In genomic region chr3:119784366-119784765, GRCm38 (mm10) we compare ENCODE assay signal across 8 mouse cellular contexts. TPM values are rescaled to one million over a fixed set of nuclear protein-coding genes. Genes with fewer than 3 reads are reported as not detected.
DNase-seq lines count a peak whose midpoint lies in the region; ATAC-seq and TF ChIP-seq lines count a peak whose summit lies in the region.

Gene Ptbp2, minus strand, starts transcription at chr3:119784466.

- peak within 1 kb of the TSS; percentile 45 for H3K4me2 ChIP-seq in kidney, embryonic 16.5 days (replicated peaks; ENCODE audit: low read depth, low read length)
- H3K4me2 ChIP-seq in intestine, postnatal 0 days (replicated peaks; ENCODE audit: low read depth), result peak within 1 kb of the TSS; percentile 73
- H3K4me2 ChIP-seq in midbrain, embryonic 12.5 days (replicated peaks), result peak within 1 kb of the TSS; percentile 51

- peak within 1 kb of the TSS; percentile 83 for H3K4me3 ChIP-seq in kidney, embryonic 16.5 days (ENCODE audit: low read length)
- H3K4me3 ChIP-seq in intestine, postnatal 0 days (ENCODE audit: low read depth, low read length), result peak within 1 kb of the TSS; percentile 96
- H3K4me3 ChIP-seq in midbrain, embryonic 12.5 days, result peak within 1 kb of the TSS; percentile 98

- peaks cover 3% of the 10 kb centered on the region; the same call in 1 of the 2 replicates for H3K36me3 ChIP-seq in kidney, embryonic 16.5 days (ENCODE audit: insufficient read depth, low read length)
- no peaks in the 10 kb centered on the region for H3K36me3 ChIP-seq in intestine, postnatal 0 days (ENCODE audit: control insufficient read depth, insufficient read depth)
- H3K36me3 ChIP-seq in midbrain, embryonic 12.5 days, result peaks cover 5% of the 10 kb centered on the region

- peaks cover 15% of the 10 kb centered on the region for H3K4me1 ChIP-seq in kidney, embryonic 16.5 days (ENCODE audit: insufficient read depth, low read length)
- no peaks in the 10 kb centered on the region for H3K4me1 ChIP-seq in intestine, postnatal 0 days (replicated peaks; ENCODE audit: control insufficient read depth, insufficient read depth, low read length)
- peaks cover 8% of the 10 kb centered on the region for H3K4me1 ChIP-seq in midbrain, embryonic 12.5 days

- H3K27ac ChIP-seq in kidney, embryonic 16.5 days (ENCODE audit: low read length), result peak within 1 kb of the TSS; percentile 94; the same call in 1 of the 2 replicates
- peak within 1 kb of the TSS; percentile 94 for H3K27ac ChIP-seq in intestine, postnatal 0 days (ENCODE audit: low read depth, low read length)
- peak within 1 kb of the TSS; percentile 99 for H3K27ac ChIP-seq in midbrain, embryonic 12.5 days (replicated peaks)

- no peak for TF ChIP-seq CTCF in intestine, postnatal 0 days (IDR thresholded peaks at IDR 0.05; ENCODE audit: low read depth)

- DNase-seq in kidney, postnatal 25 days, result no peak
- DNase-seq in adrenal gland, postnatal 4 days (ENCODE audit: low spot score in 2 of 2), result no peak
- no peak for DNase-seq in gastrocnemius, postnatal 36 days
- DNase-seq in T-cell, adult 2 months (ENCODE audit: low spot score), result no peak
- DNase-seq in thymus, postnatal 36 days, result no peak

- intact Hi-C loops in gastrocnemius, postnatal 36 days (cut with DNase I), result no loop called here

- ATAC-seq in kidney, embryonic 16.5 days (ENCODE audit: low FRiP score, low TSS enrichment), result no peak
- no peak for ATAC-seq in intestine, postnatal 0 days
- no peak for ATAC-seq in midbrain, embryonic 12.5 days (ENCODE audit: low FRiP score, low read depth)

- WGBS in kidney, embryonic 16.5 days, result 79% methylated on average over 4 of the region's 4 CpGs
- 90% methylated on average over 4 of the region's 4 CpGs for WGBS in intestine, postnatal 0 days
- WGBS in midbrain, embryonic 12.5 days, result 87% methylated on average over 4 of the region's 4 CpGs

- H3K9ac ChIP-seq in kidney, embryonic 16.5 days (replicated peaks; ENCODE audit: low read length), result peak within 1 kb of the TSS; percentile 94
- H3K9ac ChIP-seq in intestine, postnatal 0 days (ENCODE audit: low read depth, low read length), result peak within 1 kb of the TSS; percentile 99
- H3K9ac ChIP-seq in midbrain, embryonic 12.5 days (replicated peaks), result peak within 1 kb of the TSS; percentile 100

- H3K27me3 ChIP-seq in kidney, embryonic 16.5 days (ENCODE audit: insufficient read depth, low read length), result no peaks in the 10 kb centered on the region
- no peaks in the 10 kb centered on the region for H3K27me3 ChIP-seq in intestine, postnatal 0 days (replicated peaks; ENCODE audit: control insufficient read depth, insufficient read depth, low read length)
- H3K27me3 ChIP-seq in midbrain, embryonic 12.5 days, result no peaks in the 10 kb centered on the region

- H3K9me3 ChIP-seq in kidney, embryonic 16.5 days (ENCODE audit: low read length), result no peaks in the 10 kb centered on the region
- H3K9me3 ChIP-seq in intestine, postnatal 0 days (ENCODE audit: control insufficient read depth), result no peaks in the 10 kb centered on the region
- no peaks in the 10 kb centered on the region for H3K9me3 ChIP-seq in midbrain, embryonic 12.5 days

RNA-seq across cellular contexts. Expression of gene Ptbp2, which starts in this region (rescaled TPM):
- polyA plus RNA-seq in kidney, embryonic 16.5 days (2015; fragmentation: Nextera tagmentation; extraction: Ambion mirVana), result 54.6 and 57.7 TPM in 2 replicates
- total RNA-seq in adrenal gland, postnatal 4 days (2021), result 100 to 1,000 TPM; 102 to 118 TPM
- 10 to 100 TPM; 13.6 to 21.1 TPM for total RNA-seq in gastrocnemius, postnatal 36 days (2021)
- 22.5 and 26.4 TPM in 2 replicates for polyA plus RNA-seq in intestine, postnatal 0 days (2015; fragmentation: Nextera tagmentation; extraction: Ambion mirVana)
- polyA plus RNA-seq in midbrain, embryonic 12.5 days (2016; fragmentation: Nextera tagmentation; extraction: Ambion mirVana), result 343 and 355 TPM in 2 replicates

Comparison
In these comparisons a context has a peak if more than half of its experiments do, and no peak if none do; other contexts are left out.
1. RNA of gene Ptbp2 (total RNA-seq): 102 to 118 TPM in adrenal gland, postnatal 4 days; 13.6 to 21.1 TPM in gastrocnemius, postnatal 36 days; every median in the first group is over 4 times any median in the second.
2. Peak in every context shown above with its lines, with median percentiles within 50 percentile points of each other: H3K27ac ChIP-seq, H3K4me2 ChIP-seq, H3K4me3 ChIP-seq and H3K9ac ChIP-seq.